Mouse (Mus musculus): ENCODE measurements around the gene Chia1.
"Not testable (repeated sequence)": the region's sequence is repeated elsewhere in the genome, so short reads cannot be mapped to it uniquely, and the experiment has no call there.

The Chia1 gene

GRCm38 (mm10) chr3:106112929-106113328, at the start of gene Chia1:
Gene Chia1, plus strand, starts transcription at chr3:106113229.
- no peak for DNase-seq

DNA sequence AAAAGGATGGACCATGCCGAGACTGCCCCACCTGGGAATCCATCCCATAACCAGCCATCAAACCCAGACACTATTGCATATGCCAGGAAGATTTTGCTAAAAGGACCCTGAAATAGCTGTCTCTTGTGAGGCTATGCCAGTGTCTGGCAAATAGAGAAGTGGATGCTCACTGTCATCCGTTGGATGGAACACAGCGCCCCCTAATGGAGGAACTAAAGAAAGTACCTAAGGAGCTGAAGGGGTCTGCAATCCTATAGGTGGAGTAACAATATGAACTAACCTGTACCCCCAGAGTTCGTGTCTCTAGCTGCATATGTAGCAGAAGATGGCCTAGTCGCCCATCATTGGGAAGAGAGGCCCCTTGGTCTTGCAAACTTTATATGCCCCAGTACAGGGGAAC, 45.3 kb upstream of the Chia1 start:
- DNase-seq, result not testable (repeated sequence)

GRCm38 (mm10) chr3:106070994-106071393, 42.0 kb upstream of the Chia1 start:
- no peak for DNase-seq

DNA sequence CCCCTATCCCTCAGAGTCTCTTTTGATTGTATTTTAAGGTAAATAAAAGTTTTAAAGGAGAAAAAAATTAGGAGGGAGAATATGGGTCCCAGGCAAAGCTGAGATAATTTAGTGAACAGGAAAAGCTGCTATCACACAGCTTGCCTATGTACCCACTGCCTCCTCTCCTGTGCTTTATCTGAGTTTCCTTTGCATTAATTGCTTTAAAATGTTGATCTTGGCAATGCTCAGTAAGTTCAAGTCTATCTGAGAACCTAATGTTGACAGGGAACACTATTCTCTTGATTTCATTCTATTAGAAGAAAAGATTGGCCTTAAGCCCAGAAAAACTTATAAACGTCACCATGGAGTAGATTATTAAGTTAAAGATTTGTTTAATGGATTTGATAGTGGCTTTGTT, 38.2 kb upstream of the Chia1 start:
- no peak for DNase-seq

DNA sequence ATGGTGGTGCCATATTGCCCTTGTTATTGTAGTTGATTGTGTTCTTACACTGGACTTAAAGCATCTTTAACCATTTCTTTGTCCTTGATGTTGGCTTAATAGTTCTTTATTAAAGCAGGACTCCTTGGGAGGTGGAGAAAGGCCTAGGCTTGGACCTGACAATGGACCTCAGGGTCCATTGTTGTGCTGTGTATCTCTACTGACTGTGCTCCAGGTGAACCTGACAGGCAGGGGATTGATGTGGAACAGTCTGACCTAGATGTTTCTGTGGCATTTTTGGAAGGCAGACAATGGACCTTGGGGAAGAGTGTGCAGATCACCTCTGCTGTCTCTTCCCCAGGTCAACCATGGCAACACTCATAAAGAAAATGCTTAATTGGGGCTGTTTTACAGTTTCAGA, 14.0 kb downstream of the Chia1 start:
- no peak for DNase-seq

DNA sequence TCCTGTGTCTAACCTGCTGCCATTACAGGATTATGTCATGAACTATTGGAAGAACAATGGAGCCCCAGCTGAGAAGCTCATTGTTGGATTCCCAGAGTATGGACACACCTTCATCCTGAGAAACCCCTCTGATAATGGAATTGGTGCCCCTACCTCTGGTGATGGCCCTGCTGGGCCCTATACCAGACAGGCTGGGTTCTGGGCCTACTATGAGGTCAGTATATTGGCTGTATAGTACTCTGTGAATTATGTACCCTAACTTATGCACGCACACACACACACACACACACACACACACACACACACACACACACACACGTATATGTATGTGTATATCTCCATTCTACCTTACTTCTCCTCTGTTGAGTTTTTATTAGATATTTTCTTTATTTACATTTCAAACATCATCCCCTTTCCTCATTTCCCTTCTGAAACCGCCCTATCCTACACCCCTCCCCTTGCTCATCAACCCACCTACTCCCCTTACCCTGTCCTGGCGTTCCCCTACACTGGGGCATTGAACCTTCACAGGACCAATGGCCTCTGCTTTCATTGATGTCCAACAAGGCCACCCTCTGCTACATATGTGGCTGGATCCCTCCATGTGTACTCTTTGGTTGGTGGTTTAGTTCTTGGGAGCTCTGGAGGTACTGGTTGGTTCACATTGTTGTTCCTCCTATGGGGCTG, 15.9 kb downstream of the Chia1 start:
- no peak for DNase-seq

GRCm38 (mm10) chr3:106131690-106132089, 18.7 kb downstream of the Chia1 start:
- DNase-seq, result no peak

DNA sequence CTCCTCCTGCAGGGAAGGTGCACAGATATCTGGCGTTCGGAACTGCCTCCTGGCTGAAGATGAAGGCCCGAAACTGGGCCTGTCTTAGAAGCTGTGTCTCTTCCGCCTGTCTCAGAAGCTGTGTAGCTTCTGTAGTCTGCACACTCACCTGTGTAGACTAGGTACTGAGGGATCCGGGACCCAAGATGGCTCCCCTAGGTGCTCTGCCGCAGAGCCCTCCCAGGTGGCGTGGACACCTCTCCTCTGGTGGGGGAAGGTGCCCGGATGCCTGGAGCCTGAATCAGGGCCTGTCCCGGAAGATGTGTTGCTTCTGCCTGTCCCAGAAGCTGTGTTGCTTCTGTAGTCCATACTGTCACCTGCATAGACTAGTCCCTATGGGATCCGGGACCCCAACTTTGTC, 31.1 kb downstream of the Chia1 start:
- no peak for DNase-seq

DNA sequence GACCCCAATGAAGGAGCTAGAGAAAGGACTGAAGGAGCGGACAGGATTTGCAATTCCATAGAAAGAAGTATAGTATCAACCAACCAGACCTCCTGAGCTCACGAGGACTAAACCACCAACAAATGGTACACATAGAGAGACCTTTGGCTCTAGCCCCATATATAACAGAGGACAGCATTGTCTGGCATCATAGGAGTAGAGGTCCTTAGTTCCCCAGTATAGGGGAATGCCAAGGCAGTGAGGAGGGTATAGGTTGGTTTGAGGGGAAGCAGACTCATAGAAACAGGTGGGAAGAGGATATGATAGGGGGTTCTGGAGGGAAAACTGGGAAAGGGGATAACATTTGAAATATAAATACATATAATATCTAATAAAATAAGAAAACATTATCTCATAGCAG, 41.4 kb downstream of the Chia1 start:
- DNase-seq, result no peak

DNA sequence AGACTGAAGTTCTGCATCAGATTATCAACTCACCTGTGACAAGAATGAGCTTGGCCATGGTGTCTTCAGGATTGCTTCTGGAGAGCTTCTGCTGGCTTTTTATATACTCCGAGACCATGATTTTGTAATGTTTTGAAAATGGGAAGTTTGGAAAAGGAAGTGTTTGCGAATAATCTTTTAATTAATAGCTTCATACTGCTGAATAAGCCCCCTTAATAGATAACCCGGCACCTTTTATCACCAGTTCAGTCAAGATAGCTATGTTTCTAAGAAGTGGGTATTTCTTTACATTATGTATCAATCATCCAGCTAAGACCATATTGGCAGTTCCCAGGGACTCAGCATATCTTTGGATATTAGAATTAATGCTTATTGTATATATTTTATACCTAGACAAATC, 54.4 kb downstream of the Chia1 start, which contains the start of gene Chil3:
Gene Chil3 (minus strand): TSS at position 101 of the 400 bp plus-strand sequence.
- no peak for DNase-seq

DNA sequence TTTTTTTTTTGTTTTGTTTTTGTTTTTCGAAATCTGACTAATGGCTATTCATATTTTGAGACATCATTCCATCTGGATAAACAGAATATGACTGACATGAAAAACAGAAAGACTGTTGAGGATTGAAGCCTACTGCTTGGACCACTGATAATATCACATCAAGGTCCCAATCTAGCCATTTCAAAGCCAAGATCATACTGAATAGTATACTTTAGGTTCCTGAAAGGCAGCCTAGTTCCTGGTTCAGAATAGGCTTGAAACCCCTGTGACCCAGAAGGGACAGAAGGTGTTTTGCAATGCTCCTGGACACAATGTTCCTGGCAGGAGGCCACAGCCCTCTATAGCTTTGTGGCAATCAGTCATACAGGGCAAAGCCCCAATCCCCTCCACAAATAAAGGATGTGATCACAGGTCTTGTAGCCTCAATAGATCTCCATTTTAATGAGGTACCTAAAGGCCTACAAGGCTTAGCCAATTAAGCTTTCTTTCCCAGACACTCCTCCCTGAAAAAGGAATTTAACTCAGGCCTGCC, 57.6 kb downstream of the Chia1 start:
- no peak for DNase-seq

GRCm38 (mm10) chr3:106171135-106171731, 58.2 kb downstream of the Chia1 start:
- no peak for DNase-seq

DNA sequence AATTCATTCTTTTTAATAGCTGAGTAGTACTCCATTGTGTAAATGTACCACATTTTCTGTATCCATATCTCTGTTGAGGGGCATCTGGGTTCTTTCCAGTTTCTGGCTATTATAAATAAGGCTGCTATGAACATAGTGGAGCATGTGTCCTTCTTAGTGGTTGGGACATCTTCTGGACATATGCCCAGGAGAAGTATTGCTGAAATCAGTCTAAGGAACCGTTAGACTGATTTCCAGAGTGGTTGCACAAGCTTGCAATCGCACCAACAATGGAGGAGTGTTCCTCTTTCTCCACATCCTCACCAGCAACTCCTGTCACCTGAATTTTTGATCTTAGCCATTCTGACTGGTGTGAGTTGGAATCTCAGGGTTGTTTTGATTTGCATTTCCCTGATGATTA, 59.5 kb downstream of the Chia1 start:
- not testable (repeated sequence) for DNase-seq

- DNase-seq, result not testable (repeated sequence)
Observed at GRCm38 (mm10) chr3:106174971-106175370, 61.9 kb downstream of the Chia1 start.

DNA sequence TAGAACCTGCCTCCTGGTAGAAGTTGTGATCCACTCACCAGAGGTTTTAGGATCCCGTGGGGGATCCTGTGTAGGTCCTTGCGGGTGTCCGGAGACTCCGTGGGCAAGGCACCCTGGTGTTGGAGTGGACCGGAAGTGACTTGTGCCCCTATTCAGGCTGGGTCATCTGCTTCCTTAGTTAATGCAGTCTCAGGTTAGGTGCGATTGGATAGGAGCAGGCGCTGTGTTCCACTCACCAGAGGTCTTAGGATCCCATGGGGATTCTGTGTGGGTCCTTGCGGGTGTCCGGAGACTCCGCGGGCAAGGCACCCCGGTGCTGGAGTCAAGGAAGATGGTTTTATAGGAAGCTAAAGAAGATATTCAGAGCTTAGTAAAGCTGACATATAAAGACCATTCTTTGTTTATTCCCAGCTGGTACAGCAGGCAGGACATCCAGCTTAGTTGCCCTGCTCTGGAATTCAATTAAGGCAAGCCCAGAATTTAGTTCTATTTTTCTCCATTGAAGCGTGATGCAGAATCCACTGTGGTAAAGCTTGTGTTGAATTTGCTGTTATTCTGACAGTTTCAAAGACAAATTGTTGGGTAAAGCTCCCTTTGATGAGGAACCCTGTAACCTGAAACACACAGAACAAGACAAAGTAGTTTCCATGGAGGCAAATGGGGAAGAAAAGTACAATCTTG, 64.6 kb downstream of the Chia1 start:
- no peak for DNase-seq
